Mouse (Mus musculus) megakaryocyte, embryonic 14.5 days (primary cell): ENCODE data around the gene S100b. TPM values are rescaled to one million over a fixed set of nuclear protein-coding genes. Genes with fewer than 3 reads are reported as not detected.

Experiments used
- H3K27me3 ChIP-seq: replicated peaks from 2 replicates; pipeline ENCODE3; 2012; ENCODE audit warnings: inconsistent platforms
- H3K36me3 ChIP-seq: replicated peaks from 2 replicates; pipeline ENCODE3; 2012; ENCODE audit warnings: low read length, inconsistent platforms, mixed read lengths
- H3K4me1 ChIP-seq: 2 replicates; pipeline ENCODE4 v1.6.1; 2012; ENCODE audit warnings: inconsistent platforms
- H3K4me3 ChIP-seq: replicated peaks from 2 replicates; pipeline ENCODE3; 2012; ENCODE audit warnings: moderate library complexity, mild to moderate bottlenecking, inconsistent platforms
- H3K9me3 ChIP-seq: 2 replicates; pipeline ENCODE4 v1.6.1; 2012; ENCODE audit warnings: inconsistent platforms
- FLI1 ChIP-seq: IDR thresholded peaks from 2 replicates; pipeline ENCODE4 v1.6.1; 2012; ENCODE audit warnings: low read length, inconsistent platforms, mixed read lengths
- GATA1 ChIP-seq: IDR thresholded peaks from 3 replicates; pipeline ENCODE4 v1.6.1; 2012; ENCODE audit warnings: mixed read lengths, low read length, inconsistent platforms, borderline replicate concordance
- polyA plus RNA-seq: library from polyadenylated mRNA; stranded (reverse); fragments of >175 nt; gene quantifications from 2 replicates; pipeline ENCODE4 v1.2.3, GENCODE M21; 2012; ENCODE audit warnings: low replicate concordance; ENCODE audit not compliant: insufficient read depth

The S100b gene
- not detected in 2 replicates for polyA plus RNA-seq

GRCm38 (mm10) chr10:76253536-76253935 lies at the start of gene S100b:
Gene S100b, plus strand, starts transcription at chr10:76253853.
- Histone ChIP-seq H3K4me3 (no peak within 1 kb of the TSS), H3K4me1 (peaks cover 23% of the 10 kb centered on the region), H3K9me3 (no peaks in the 10 kb centered on the region), H3K27me3 (peaks cover 15% of the 10 kb centered on the region), H3K36me3 (no peaks in the 10 kb centered on the region)
- TF ChIP-seq FLI1 (no peak), GATA1 (no peak)

GRCm38 (mm10) chr10:76207262-76207796 lies 46.3 kb upstream of the S100b start:
- no peak overlapping the region for H3K4me3 ChIP-seq
- peaks cover 4% of the 10 kb centered on the region for H3K4me1 ChIP-seq
- peaks cover 34% of the 10 kb centered on the region for H3K36me3 ChIP-seq
- H3K9me3 ChIP-seq: no peaks in the 10 kb centered on the region
- TF ChIP-seq GATA1 (no peak), FLI1 (no peak)
- H3K27me3 ChIP-seq: peaks cover 3% of the 10 kb centered on the region

- H3K4me3 ChIP-seq: no peak overlapping the region
These were observed 44.4 kb upstream of the S100b start for GRCm38 (mm10) chr10:76209241-76209640.

GRCm38 (mm10) chr10:76210806-76211205 lies 42.8 kb upstream of the S100b start:
- H3K4me3 ChIP-seq: no peak overlapping the region
- no peaks in the 10 kb centered on the region for H3K4me1 ChIP-seq
- H3K27me3 ChIP-seq: no peaks in the 10 kb centered on the region
- no peak for TF ChIP-seq GATA1
- no peak for TF ChIP-seq FLI1
- peaks cover 26% of the 10 kb centered on the region for H3K9me3 ChIP-seq
- H3K36me3 ChIP-seq: peaks cover 59% of the 10 kb centered on the region

More at GRCm38 (mm10) chr10:76209241-76209640, 44.4 kb upstream of the S100b start:
- H3K36me3 ChIP-seq: peaks cover 43% of the 10 kb centered on the region
- H3K9me3 ChIP-seq: peaks cover 11% of the 10 kb centered on the region
- H3K27me3 ChIP-seq: no peaks in the 10 kb centered on the region
- TF ChIP-seq GATA1 (no peak), FLI1 (no peak)
- H3K4me1 ChIP-seq: no peaks in the 10 kb centered on the region

GRCm38 (mm10) chr10:76212121-76212520 lies 41.5 kb upstream of the S100b start:
- no peak overlapping the region for H3K4me3 ChIP-seq
- no peak for TF ChIP-seq FLI1
- no peak for TF ChIP-seq GATA1
- no peaks in the 10 kb centered on the region for H3K27me3 ChIP-seq
- peaks cover 67% of the 10 kb centered on the region for H3K36me3 ChIP-seq
- peaks cover 36% of the 10 kb centered on the region for H3K9me3 ChIP-seq
- H3K4me1 ChIP-seq: no peaks in the 10 kb centered on the region

- Histone ChIP-seq H3K4me1 (no peaks in the 10 kb centered on the region), H3K27me3 (no peaks in the 10 kb centered on the region), H3K4me3 (no peak overlapping the region), H3K36me3 (peaks cover 62% of the 10 kb centered on the region), H3K9me3 (peaks cover 38% of the 10 kb centered on the region)
- TF ChIP-seq GATA1 (no peak), FLI1 (no peak)
These were observed 39.5 kb upstream of the S100b start for GRCm38 (mm10) chr10:76214161-76214560.

GRCm38 (mm10) chr10:76217056-76217455 lies 36.6 kb upstream of the S100b start:
- TF ChIP-seq GATA1 (no peak), FLI1 (no peak)
- Histone ChIP-seq H3K4me1 (no peaks in the 10 kb centered on the region), H3K36me3 (peaks cover 76% of the 10 kb centered on the region)

GRCm38 (mm10) chr10:76218240-76218639 lies 35.4 kb upstream of the S100b start:
- Histone ChIP-seq H3K36me3 (peaks cover 87% of the 10 kb centered on the region), H3K9me3 (peaks cover 37% of the 10 kb centered on the region), H3K27me3 (no peaks in the 10 kb centered on the region), H3K4me3 (no peak overlapping the region), H3K4me1 (no peaks in the 10 kb centered on the region)
- no peak for TF ChIP-seq FLI1
- no peak for TF ChIP-seq GATA1

More at GRCm38 (mm10) chr10:76217056-76217455, 36.6 kb upstream of the S100b start:
- Histone ChIP-seq H3K9me3 (peaks cover 38% of the 10 kb centered on the region), H3K27me3 (no peaks in the 10 kb centered on the region), H3K4me3 (peak overlapping the region; percentile 47)

- Histone ChIP-seq H3K27me3 (no peaks in the 10 kb centered on the region), H3K4me1 (peaks cover 20% of the 10 kb centered on the region), H3K36me3 (peaks cover 41% of the 10 kb centered on the region), H3K4me3 (no peak overlapping the region), H3K9me3 (no peaks in the 10 kb centered on the region)
- TF ChIP-seq GATA1 (no peak), FLI1 (no peak)
These were observed 27.7 kb upstream of the S100b start for GRCm38 (mm10) chr10:76225944-76226343.

GRCm38 (mm10) chr10:76229627-76230026 lies 24.0 kb upstream of the S100b start:
- Histone ChIP-seq H3K36me3 (peaks cover 11% of the 10 kb centered on the region), H3K4me1 (peaks cover 20% of the 10 kb centered on the region), H3K9me3 (no peaks in the 10 kb centered on the region), H3K27me3 (no peaks in the 10 kb centered on the region), H3K4me3 (no peak overlapping the region)
- TF ChIP-seq GATA1 (no peak), FLI1 (no peak)
